Mouse (Mus musculus): ENCODE data around the gene Ptbp3. TPM values are rescaled to one million over a fixed set of nuclear protein-coding genes. Genes with fewer than 3 reads are reported as not detected.

Ptbp3 gene
- polyA plus RNA-seq, 1 experiment from 2014 or later, result 64.9 TPM

- no peaks in the 10 kb centered on the region for H3K27me3 ChIP-seq
- H3K36me3 ChIP-seq, result no peaks in the 10 kb centered on the region
- 76% methylated on average over 3 of the region's 3 CpGs for WGBS
- H3K9me3 ChIP-seq (replicated peaks), result 0 out of 2 replicates have a peak, but pooled peaks cover 6% of the 10 kb centered on the region
- no peak for ATAC-seq (replicated peaks; ENCODE audit: low FRiP score)
- H3K9ac ChIP-seq, result no peak overlapping the region
- no peak overlapping the region for H3K27ac ChIP-seq
- H3K4me3 ChIP-seq (replicated peaks), result no peak overlapping the region
- no peak overlapping the region for H3K4me2 ChIP-seq
- H3K4me1 ChIP-seq, result peaks cover 14% of the 10 kb centered on the region
These were observed 104.2 kb downstream of the Ptbp3 start for GRCm38 (mm10) chr4:59444994-59445393.

DNA sequence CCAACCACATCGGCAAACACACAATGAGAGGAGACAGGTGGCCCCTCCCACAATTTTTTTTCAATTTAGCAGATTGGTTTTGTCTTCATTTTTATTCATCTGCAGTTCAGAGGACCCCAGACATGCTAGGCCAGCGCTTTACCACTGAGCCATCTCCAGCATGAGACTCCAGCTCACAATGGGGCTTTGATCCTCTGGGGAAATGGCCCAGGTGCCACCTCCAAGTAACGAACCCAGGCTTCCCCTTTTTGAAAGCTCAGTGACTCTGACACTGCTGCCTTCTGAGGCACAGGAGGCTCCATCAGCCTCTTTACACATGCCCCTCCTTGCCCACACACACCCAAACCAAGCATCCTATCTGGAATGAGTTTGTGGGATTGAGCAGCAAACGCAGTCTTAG lies 105.1 kb downstream of the Ptbp3 start:
- ATAC-seq (replicated peaks; ENCODE audit: low FRiP score), result no peak
- Histone ChIP-seq H3K4me3 (replicated peaks) (no peak overlapping the region), H3K9me3 (replicated peaks) (0 out of 2 replicates have a peak, but pooled peaks cover 6% of the 10 kb centered on the region), H3K27me3 (no peaks in the 10 kb centered on the region), H3K4me1 (peaks cover 19% of the 10 kb centered on the region), H3K27ac (no peak overlapping the region), H3K9ac (no peak overlapping the region), H3K36me3 (no peaks in the 10 kb centered on the region), H3K4me2 (no peak overlapping the region)
- WGBS, result 74% methylated on average over 4 of the region's 4 CpGs

- no peaks in the 10 kb centered on the region for H3K9me3 ChIP-seq (replicated peaks)
- 83% methylated on average over 1 of the region's 1 CpGs for WGBS
These were observed 107.9 kb downstream of the Ptbp3 start for GRCm38 (mm10) chr4:59441265-59441664.

DNA sequence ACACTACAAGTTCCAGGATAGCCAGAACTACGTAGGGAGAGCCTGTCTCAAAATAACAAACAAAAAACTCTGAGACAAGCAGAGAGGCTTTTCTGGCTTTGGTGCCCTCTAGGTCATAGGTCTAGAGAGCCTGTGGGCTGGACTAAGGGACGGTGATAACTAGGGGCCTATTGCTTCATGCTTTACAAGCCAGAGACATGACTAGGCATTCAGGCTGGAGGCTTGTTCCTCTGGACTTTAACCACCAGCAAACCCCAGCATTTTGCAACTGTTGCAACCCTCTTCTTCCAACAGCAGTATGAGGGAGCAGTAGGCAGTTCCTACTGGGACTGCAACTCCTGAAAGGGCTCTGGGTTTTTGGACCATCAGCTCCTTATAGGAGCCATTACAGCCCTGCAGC lies 109.2 kb downstream of the Ptbp3 start:
- Histone ChIP-seq H3K9me3 (replicated peaks) (no peaks in the 10 kb centered on the region), H3K36me3 (no peaks in the 10 kb centered on the region), H3K4me3 (replicated peaks) (no peak overlapping the region), H3K4me2 (no peak overlapping the region), H3K4me1 (peaks cover 20% of the 10 kb centered on the region), H3K9ac (no peak overlapping the region), H3K27me3 (peaks cover 7% of the 10 kb centered on the region; the same call in 1 of the 2 replicates), H3K27ac (no peak overlapping the region)
- WGBS, result 56% methylated on average over 2 of the region's 2 CpGs
- no peak for ATAC-seq (replicated peaks; ENCODE audit: low FRiP score)

More at GRCm38 (mm10) chr4:59441265-59441664, 107.9 kb downstream of the Ptbp3 start:
- Histone ChIP-seq H3K4me3 (replicated peaks) (no peak overlapping the region), H3K4me1 (peaks cover 24% of the 10 kb centered on the region), H3K36me3 (no peaks in the 10 kb centered on the region), H3K27me3 (peaks cover 7% of the 10 kb centered on the region; the same call in 1 of the 2 replicates), H3K4me2 (no peak overlapping the region), H3K9ac (no peak overlapping the region), H3K27ac (no peak overlapping the region)
- ATAC-seq (replicated peaks; ENCODE audit: low FRiP score), result no peak

DNA sequence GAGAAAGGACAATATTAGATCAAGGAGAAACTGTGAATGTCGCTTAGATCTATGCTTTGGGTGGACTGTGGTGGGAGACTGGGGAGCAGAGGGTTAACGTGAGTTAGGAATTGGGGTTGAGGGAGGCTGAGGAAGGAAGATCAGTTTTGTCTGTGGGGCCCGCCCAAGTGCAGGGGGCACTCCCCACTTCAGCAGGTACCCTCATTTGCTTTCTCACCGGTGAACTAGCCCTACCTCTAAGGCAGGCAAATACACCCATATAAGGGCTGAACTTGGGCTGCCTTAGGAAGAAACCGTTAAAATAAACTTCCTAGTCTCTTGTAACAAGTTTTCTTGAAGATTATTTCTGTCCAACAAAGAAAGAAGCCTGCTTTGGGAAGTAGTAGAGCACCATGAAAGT lies 110.1 kb downstream of the Ptbp3 start:
- no peaks in the 10 kb centered on the region for H3K36me3 ChIP-seq
- H3K27ac ChIP-seq, result no peak overlapping the region
- no peak overlapping the region for H3K9ac ChIP-seq
- H3K9me3 ChIP-seq (replicated peaks), result no peaks in the 10 kb centered on the region
- H3K4me3 ChIP-seq (replicated peaks), result peak overlapping the region; percentile 68
- ATAC-seq (replicated peaks; ENCODE audit: low FRiP score), result no peak
- H3K4me1 ChIP-seq, result peaks cover 20% of the 10 kb centered on the region
- peak overlapping the region; percentile 99 for H3K4me2 ChIP-seq
- H3K27me3 ChIP-seq, result peaks cover 7% of the 10 kb centered on the region; the same call in 1 of the 2 replicates
- WGBS, result 27% methylated on average over 5 of the region's 5 CpGs

- peak within 1 kb of the TSS; percentile 77 for H3K9ac ChIP-seq
- H3K27me3 ChIP-seq, result peaks cover 7% of the 10 kb centered on the region; the same call in 1 of the 2 replicates
- no peaks in the 10 kb centered on the region for H3K36me3 ChIP-seq
- peak within 1 kb of the TSS; percentile 83 for H3K27ac ChIP-seq
- peak within 1 kb of the TSS; percentile 99 for H3K4me2 ChIP-seq
- WGBS, result under 1% methylated on average over 75 of the region's 75 CpGs
- H3K4me1 ChIP-seq, result peaks cover 20% of the 10 kb centered on the region
- H3K4me3 ChIP-seq (replicated peaks), result peak within 1 kb of the TSS; percentile 68
- H3K9me3 ChIP-seq (replicated peaks), result no peaks in the 10 kb centered on the region
- peak; percentile 86 for ATAC-seq (replicated peaks; ENCODE audit: low FRiP score)
These were observed 110.9 kb downstream of the Ptbp3 start, which contains the start of gene Susd1 for GRCm38 (mm10) chr4:59437990-59438854. Gene Susd1 (minus strand): TSS chr4:59438633.

DNA sequence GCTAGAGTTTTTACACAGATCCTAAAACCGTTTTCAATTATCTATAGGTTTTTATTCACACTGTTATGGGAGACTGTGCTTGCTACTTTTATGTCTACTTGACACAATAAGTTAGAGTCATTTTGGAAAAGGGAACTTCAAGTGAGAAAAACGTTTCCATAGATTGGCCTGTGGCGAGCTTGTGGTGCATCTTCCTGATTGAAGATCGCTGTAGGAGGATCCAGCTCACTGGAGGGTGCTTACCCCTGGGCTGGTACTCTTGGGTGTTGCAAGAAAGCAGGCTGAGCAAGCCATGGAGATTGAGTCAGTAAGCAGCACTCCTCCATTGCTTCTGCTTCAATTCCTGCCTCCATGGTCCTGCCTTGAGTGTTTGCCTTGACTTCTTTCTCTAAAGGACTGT lies 113.2 kb downstream of the Ptbp3 start:
- no peak overlapping the region for H3K9ac ChIP-seq
- 89% methylated on average over 4 of the region's 4 CpGs for WGBS
- peaks cover 7% of the 10 kb centered on the region; the same call in 1 of the 2 replicates for H3K27me3 ChIP-seq
- no peaks in the 10 kb centered on the region for H3K36me3 ChIP-seq
- no peak for ATAC-seq (replicated peaks; ENCODE audit: low FRiP score)
- H3K4me1 ChIP-seq, result peaks cover 20% of the 10 kb centered on the region
- no peaks in the 10 kb centered on the region for H3K9me3 ChIP-seq (replicated peaks)
- H3K27ac ChIP-seq, result no peak overlapping the region
- H3K4me3 ChIP-seq (replicated peaks), result no peak overlapping the region
- no peak overlapping the region for H3K4me2 ChIP-seq

- H3K9ac ChIP-seq, result no peak overlapping the region
- no peak overlapping the region for H3K4me3 ChIP-seq (replicated peaks)
- no peaks in the 10 kb centered on the region for H3K9me3 ChIP-seq (replicated peaks)
- peaks cover 12% of the 10 kb centered on the region for H3K4me1 ChIP-seq
- H3K4me2 ChIP-seq, result no peak overlapping the region
- WGBS, result 68% methylated on average over 3 of the region's 3 CpGs
- H3K27me3 ChIP-seq, result peaks cover 7% of the 10 kb centered on the region; the same call in 1 of the 2 replicates
- ATAC-seq (replicated peaks; ENCODE audit: low FRiP score), result peak; percentile 30; the same call in 1 of the 2 replicates
- H3K27ac ChIP-seq, result peak overlapping the region; percentile 58; the same call in 1 of the 2 replicates
- H3K36me3 ChIP-seq, result no peaks in the 10 kb centered on the region
These were observed 115.1 kb downstream of the Ptbp3 start for GRCm38 (mm10) chr4:59434039-59434438.

DNA sequence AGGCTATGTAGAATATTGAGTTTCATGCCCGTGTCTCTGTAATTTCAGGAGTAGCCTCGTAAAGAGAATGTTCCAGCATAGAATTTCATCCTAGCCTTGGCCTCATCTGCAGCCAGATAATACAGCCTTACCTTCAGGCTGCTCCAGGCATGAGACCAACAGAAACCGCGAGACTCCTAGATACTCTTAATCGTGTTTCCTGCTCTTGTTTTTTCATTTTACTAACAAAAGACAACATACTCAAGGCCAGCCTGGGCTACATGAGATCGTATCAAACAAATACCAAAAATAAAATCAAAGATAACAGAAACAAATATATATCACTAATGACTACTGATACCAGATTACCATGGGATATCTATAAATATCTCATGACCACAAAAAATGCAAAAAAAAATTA lies 120.0 kb downstream of the Ptbp3 start:
- Histone ChIP-seq H3K27me3 (no peaks in the 10 kb centered on the region), H3K9ac (no peak overlapping the region), H3K4me2 (no peak overlapping the region), H3K4me1 (no peaks in the 10 kb centered on the region), H3K36me3 (no peaks in the 10 kb centered on the region), H3K4me3 (replicated peaks) (no peak overlapping the region), H3K9me3 (replicated peaks) (no peaks in the 10 kb centered on the region), H3K27ac (no peak overlapping the region)
- WGBS, result 77% methylated on average over 6 of the region's 6 CpGs
- no peak for ATAC-seq (replicated peaks; ENCODE audit: low FRiP score)

DNA sequence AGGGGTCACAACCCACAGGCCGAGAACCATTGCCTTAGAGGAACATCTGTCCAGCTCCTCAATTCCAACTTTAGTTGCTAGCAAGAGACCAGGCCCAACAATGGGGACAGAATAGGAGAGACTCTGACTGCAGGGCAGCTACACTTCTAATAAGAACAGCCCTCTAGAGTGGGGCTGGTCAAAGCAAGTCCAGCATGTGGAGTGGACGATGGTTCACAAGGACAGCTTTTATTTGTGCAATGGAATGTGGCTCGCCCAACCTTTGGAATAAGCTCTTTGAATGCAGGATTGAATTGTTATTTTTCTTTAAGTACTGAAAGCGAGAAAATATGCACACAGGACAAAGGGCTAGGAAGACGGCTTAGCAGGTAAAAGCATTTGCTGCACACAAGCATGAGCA lies 122.7 kb downstream of the Ptbp3 start:
- Histone ChIP-seq H3K27me3 (no peaks in the 10 kb centered on the region), H3K27ac (no peak overlapping the region), H3K9me3 (replicated peaks) (no peaks in the 10 kb centered on the region), H3K9ac (no peak overlapping the region), H3K4me3 (replicated peaks) (no peak overlapping the region), H3K4me1 (peaks cover 11% of the 10 kb centered on the region), H3K36me3 (no peaks in the 10 kb centered on the region), H3K4me2 (no peak overlapping the region)
- ATAC-seq (replicated peaks; ENCODE audit: low FRiP score), result no peak
- 85% methylated on average over 5 of the region's 5 CpGs for WGBS

DNA sequence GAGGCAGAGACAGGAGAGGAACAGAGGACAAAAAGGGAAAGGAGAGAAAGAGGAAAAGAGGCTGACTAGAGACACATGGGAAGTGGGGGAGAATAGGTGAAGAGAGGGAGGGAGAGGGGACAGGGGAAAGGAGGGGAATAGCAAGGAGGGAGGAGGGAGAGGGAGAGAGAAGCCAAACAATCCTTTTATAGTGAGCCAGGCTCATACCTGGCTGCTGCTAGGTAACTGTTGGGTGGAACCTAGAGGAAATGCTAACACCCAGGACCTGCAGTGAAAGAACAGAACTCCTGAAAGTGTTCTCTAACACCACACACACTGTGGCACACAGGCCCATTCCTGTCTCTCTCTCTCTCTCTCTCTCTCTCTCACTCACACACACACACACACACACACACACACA lies 126.4 kb downstream of the Ptbp3 start:
- ATAC-seq (replicated peaks; ENCODE audit: low FRiP score), result no peak
- Histone ChIP-seq H3K9me3 (replicated peaks) (no peaks in the 10 kb centered on the region), H3K27ac (peak overlapping the region; percentile 69; the same call in 1 of the 2 replicates), H3K9ac (no peak overlapping the region), H3K36me3 (no peaks in the 10 kb centered on the region), H3K27me3 (no peaks in the 10 kb centered on the region), H3K4me3 (replicated peaks) (no peak overlapping the region), H3K4me2 (no peak overlapping the region), H3K4me1 (peaks cover 33% of the 10 kb centered on the region)

- peak overlapping the region; percentile 69 for H3K27ac ChIP-seq
- no peak overlapping the region for H3K4me3 ChIP-seq (replicated peaks)
- no peaks in the 10 kb centered on the region for H3K9me3 ChIP-seq (replicated peaks)
- H3K36me3 ChIP-seq, result no peaks in the 10 kb centered on the region
- no peak overlapping the region; the same call in 1 of the 2 replicates for H3K9ac ChIP-seq
- H3K4me1 ChIP-seq, result peaks cover 33% of the 10 kb centered on the region
- ATAC-seq (replicated peaks; ENCODE audit: low FRiP score), result 0 out of 2 replicates have a peak, but pooled peaks have one; percentile 22
- H3K4me2 ChIP-seq, result no peak overlapping the region
- WGBS, result 35% methylated on average over 5 of the region's 5 CpGs
- H3K27me3 ChIP-seq, result no peaks in the 10 kb centered on the region
These were observed 127.0 kb downstream of the Ptbp3 start for GRCm38 (mm10) chr4:59422025-59422783.
